Mouse (Mus musculus) ES-E14 (cell line): ENCODE measurements around the gene Dus4l. TPM values are rescaled to one million over a fixed set of nuclear protein-coding genes. Genes with fewer than 3 reads are reported as not detected.
A peak's percentile ranks its signal among the peaks of the same experiment; 100 is the strongest.

Experiments used
- DNase-seq: peaks from one replicate; pipeline ENCODE4 v3.0.0-alpha.2; 2013; ENCODE audit warnings: low read depth, low spot score
- H3K27ac ChIP-seq: 2 replicates; pipeline ENCODE4 v1.5.1; 2012; ENCODE audit warnings: low read depth, mild to moderate bottlenecking, low read length, moderate library complexity, mixed read lengths; ENCODE audit not compliant: poor library complexity, insufficient read depth, severe bottlenecking
- H3K36me3 ChIP-seq: 2 replicates; pipeline ENCODE4 v1.6.1; 2012; ENCODE audit warnings: mild to moderate bottlenecking, low read length, moderate library complexity, mixed read lengths; ENCODE audit not compliant: control insufficient read depth, poor library complexity, insufficient read depth, severe bottlenecking
- H3K4me1 ChIP-seq, 2 experiments: fragments of 150-350 bp in 1 of 2; sonication (generic) in 1 of 2; 2 replicates each; pipeline ENCODE4 v1.6.1; 2012; ENCODE audit warnings: low read length in 2 of 2, mild to moderate bottlenecking in 1 of 2, mixed read lengths in 1 of 2; ENCODE audit not compliant: control insufficient read depth in 2 of 2, insufficient read depth in 2 of 2, poor library complexity in 1 of 2
- H3K4me3 ChIP-seq, 2 experiments: fragments of 150-350 bp in 1 of 2; sonication (generic) in 1 of 2; 2 replicates each; pipeline ENCODE4 v1.5.1; 2012; ENCODE audit warnings: low read length in 2 of 2, low read depth in 1 of 2, mild to moderate bottlenecking in 1 of 2, mixed read lengths in 1 of 2; ENCODE audit not compliant: insufficient read depth in 1 of 2, poor library complexity in 1 of 2, severe bottlenecking in 1 of 2
- H3K9ac ChIP-seq: 2 replicates; pipeline ENCODE4 v1.6.1; 2012; ENCODE audit warnings: low read depth, mild to moderate bottlenecking, low read length, mixed read lengths; ENCODE audit not compliant: poor library complexity, insufficient read depth, severe bottlenecking
- H3K9me3 ChIP-seq: fragments of 150-350 bp; sonication (generic); 2 replicates; pipeline ENCODE4 v1.6.1; 2012; ENCODE audit warnings: low read depth, mild to moderate bottlenecking, low read length; ENCODE audit not compliant: control insufficient read depth, insufficient read depth
- CHD2 ChIP-seq: IDR thresholded peaks from 2 replicates; pipeline ENCODE4 v1.6.1; 2014; ENCODE audit warnings: mild to moderate bottlenecking, low read depth, low read length, inconsistent platforms
- HCFC1 ChIP-seq: IDR thresholded peaks from 2 replicates; pipeline ENCODE4 v1.6.1; 2012; ENCODE audit warnings: low read length, inconsistent platforms, borderline replicate concordance; ENCODE audit not compliant: insufficient read depth
- MAFK ChIP-seq: IDR thresholded peaks from 2 replicates; pipeline ENCODE4 v1.6.1; 2014; ENCODE audit warnings: mild to moderate bottlenecking, low read depth, low read length, inconsistent platforms; ENCODE audit not compliant: insufficient read depth
- ZC3H11A ChIP-seq: IDR thresholded peaks from 2 replicates; pipeline ENCODE4 v1.6.1; 2012; ENCODE audit warnings: low read depth, mild to moderate bottlenecking, inconsistent platforms, low read length, borderline replicate concordance
- ZNF384 ChIP-seq: IDR thresholded peaks from 2 replicates; pipeline ENCODE4 v1.6.1; 2012; ENCODE audit warnings: low read depth, low read length, inconsistent platforms
- in situ Hi-C, 2 experiments: fragments of 600-800 bp; cut with MboI; formaldehyde crosslinking; loops; one replicate each; pipeline ENCODE4 v1.15.1; 2025; ENCODE audit warnings: low sequenced_read_pairs in 2 of 2, inconsistent platforms in 1 of 2; ENCODE audit not compliant: unreplicated experiment in 2 of 2
- total RNA-seq: library from RNA; depleted of rRNA; stranded (reverse); fragments of 300-350 nt; gene quantifications from 2 replicates; pipeline ENCODE4 v1.2.3, GENCODE M21; 2012

Dus4l gene
- total RNA-seq, 1 experiment: 9.1 TPM

- H3K9me3 ChIP-seq: no peaks in the 10 kb centered on the region
- H3K4me1 ChIP-seq: no peaks in the 10 kb centered on the region
- no peaks in the 10 kb centered on the region for H3K36me3 ChIP-seq
- TF ChIP-seq ZNF384 (no peak), MAFK (no peak), ZC3H11A (no peak), HCFC1 (no peak), CHD2 (no peak)
- peak overlapping the region; percentile 93 to 95 for H3K4me3 ChIP-seq
- in situ Hi-C loops: no loop called here
- no peak overlapping the region for H3K27ac ChIP-seq
- H3K9ac ChIP-seq: peak overlapping the region; percentile 81
- DNase-seq: no peak
These were observed 395 bp upstream of the Dus4l start for GRCm38 (mm10) chr12:31654965-31655477.

- TF ChIP-seq ZNF384 (no peak), MAFK (no peak), ZC3H11A (no peak), CHD2 (no peak), HCFC1 (no peak)
- H3K27ac ChIP-seq: no peak overlapping the region
These were observed 1.0 kb downstream of the Dus4l start for GRCm38 (mm10) chr12:31653611-31654010.

GRCm38 (mm10) chr12:31635240-31635607 lies 19.4 kb downstream of the Dus4l start:
- TF ChIP-seq HCFC1 (no peak), MAFK (no peak), CHD2 (no peak), ZNF384 (no peak), ZC3H11A (no peak)
- in situ Hi-C loops: no loop called here
- no peak for DNase-seq
- no peak overlapping the region for H3K9ac ChIP-seq
- H3K36me3 ChIP-seq: no peaks in the 10 kb centered on the region; the same call in 1 of the 2 replicates
- no peaks in the 10 kb centered on the region for H3K9me3 ChIP-seq
- no peak overlapping the region for H3K27ac ChIP-seq
- peaks cover 0 to 4% of the 10 kb centered on the region in 2 experiments; a peak in 1 of 4 replicates for H3K4me1 ChIP-seq
- H3K4me3 ChIP-seq: peak overlapping the region; percentile 70 to 72; a peak in 3 of 4 replicates

More at GRCm38 (mm10) chr12:31653611-31654010, 1.0 kb downstream of the Dus4l start:
- DNase-seq: no peak
- H3K9ac ChIP-seq: no peak overlapping the region
- no peaks in the 10 kb centered on the region for H3K9me3 ChIP-seq
- H3K4me3 ChIP-seq: peak overlapping the region; percentile 15 to 95; a peak in 3 of 4 replicates
- H3K36me3 ChIP-seq: no peaks in the 10 kb centered on the region
- in situ Hi-C loops: no loop called here
- H3K4me1 ChIP-seq: no peaks in the 10 kb centered on the region

GRCm38 (mm10) chr12:31634343-31635239 lies 20.0 kb downstream of the Dus4l start, which contains the start of gene Bcap29:
TSS of gene Bcap29 (minus strand) at chr12:31634658.
- H3K27ac ChIP-seq: no peak within 1 kb of the TSS
- peak; percentile 71; the same call in 1 of the 2 replicates for TF ChIP-seq HCFC1
- no peak for TF ChIP-seq MAFK

More at GRCm38 (mm10) chr12:31634343-31635239, 20.0 kb downstream of the Dus4l start, which contains the start of gene Bcap29:
- peak; percentile 38 for DNase-seq
- in situ Hi-C loops: no loop called here
- no peaks in the 10 kb centered on the region for H3K9me3 ChIP-seq
- peak within 1 kb of the TSS; percentile 72 to 73 for H3K4me3 ChIP-seq
- H3K4me1 ChIP-seq: peaks cover 0 to 4% of the 10 kb centered on the region in 2 experiments; a peak in 1 of 4 replicates
- H3K36me3 ChIP-seq: no peaks in the 10 kb centered on the region
- H3K9ac ChIP-seq: peak within 1 kb of the TSS; percentile 88
